Mouse (Mus musculus) embryonic facial prominence, embryonic 13.5 days (tissue): ENCODE measurements around the gene Ptpra. TPM values are rescaled to one million over a fixed set of nuclear protein-coding genes. Genes with fewer than 3 reads are reported as not detected.

Experiments
- ATAC-seq: fragments of 200-750 bp; cut with Nextera tagmentation; 2 replicates; pipeline ENCODE4 v1.8.0; 2017; ENCODE audit warnings: low read depth; ENCODE audit not compliant: insufficient number of reproducible peaks, insufficient read depth, low FRiP score, low TSS enrichment
- H3K27ac ChIP-seq: fragments of 300-500 bp; sonication (generic); 2 replicates; pipeline ENCODE4 v1.5.1; 2015; ENCODE audit warnings: moderate library complexity, mild to moderate bottlenecking, inconsistent platforms
- H3K27me3 ChIP-seq: fragments of 300-500 bp; sonication (generic); 2 replicates; pipeline ENCODE4 v1.6.1; 2015; ENCODE audit warnings: mild to moderate bottlenecking, inconsistent platforms
- H3K36me3 ChIP-seq: fragments of 300-500 bp; sonication (generic); 2 replicates; pipeline ENCODE4 v1.6.1; 2015; ENCODE audit warnings: mild to moderate bottlenecking, inconsistent platforms
- H3K4me1 ChIP-seq: fragments of 300-500 bp; sonication (generic); 2 replicates; pipeline ENCODE4 v1.6.1; 2015; ENCODE audit warnings: inconsistent platforms
- H3K4me2 ChIP-seq: fragments of 300-500 bp; sonication (generic); 2 replicates; pipeline ENCODE4 v1.6.1; 2015; ENCODE audit warnings: moderate library complexity, mild to moderate bottlenecking, inconsistent platforms
- H3K4me3 ChIP-seq: fragments of 300-500 bp; sonication (generic); 2 replicates; pipeline ENCODE4 v1.5.1; 2015; ENCODE audit warnings: mild to moderate bottlenecking, inconsistent platforms
- H3K9ac ChIP-seq: fragments of 300-500 bp; sonication (generic); 2 replicates; pipeline ENCODE4 v1.6.1; 2015; ENCODE audit warnings: mild to moderate bottlenecking, inconsistent platforms
- H3K9me3 ChIP-seq: fragments of 300-500 bp; sonication (generic); 2 replicates; pipeline ENCODE4 v1.6.1; 2016; ENCODE audit warnings: inconsistent platforms
- WGBS: fragments of 180-500 bp; shearing (Covaris S2); methylation state at CpG from one replicate; pipeline ENCODE4 v1.1.7; 2015; ENCODE audit warnings: mixed read lengths; 5-methylcytosine and 5-hydroxymethylcytosine counted together
- polyA plus RNA-seq: library from polyadenylated mRNA; unstranded; fragments of >200 nt; fragmentation: Nextera tagmentation; extraction: Ambion mirVana; gene quantifications from 2 replicates; pipeline ENCODE4 v1.2.1, GENCODE M21; 2015

Gene Ptpra
- polyA plus RNA-seq, 1 experiment from 2014 or later: 114 TPM

DNA sequence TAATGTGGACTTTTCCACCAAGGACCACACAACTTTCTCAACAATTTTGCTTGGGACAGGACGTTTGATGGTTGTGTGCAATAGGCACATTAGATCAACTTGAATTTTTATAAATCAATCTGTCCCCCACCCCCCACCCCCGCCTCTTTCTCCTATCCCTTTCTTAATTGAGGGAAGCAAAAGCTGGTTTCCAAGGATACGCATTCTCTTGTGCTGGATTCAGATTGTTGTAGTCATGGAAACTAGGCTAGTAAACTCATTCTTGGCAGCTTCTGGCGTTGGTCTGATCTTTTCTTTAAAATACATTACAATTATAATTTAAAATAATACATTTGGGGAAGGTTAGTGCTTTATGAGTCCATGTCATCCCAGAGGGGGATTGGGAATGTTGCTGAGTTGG, 19.3 kb downstream of the Ptpra start:
- H3K27me3 ChIP-seq: no peaks in the 10 kb centered on the region
- H3K9ac ChIP-seq: no peak overlapping the region
- H3K27ac ChIP-seq: no peak overlapping the region
- no peak for ATAC-seq
- 65% methylated on average over 4 of the region's 4 CpGs for WGBS
- no peaks in the 10 kb centered on the region for H3K36me3 ChIP-seq
- no peaks in the 10 kb centered on the region for H3K9me3 ChIP-seq
- H3K4me2 ChIP-seq: no peak overlapping the region
- H3K4me3 ChIP-seq: no peak overlapping the region
- no peaks in the 10 kb centered on the region for H3K4me1 ChIP-seq

GRCm38 (mm10) chr2:130469935-130470334, 19.9 kb downstream of the Ptpra start:
- no peaks in the 10 kb centered on the region for H3K9me3 ChIP-seq
- H3K27ac ChIP-seq: no peak overlapping the region
- no peaks in the 10 kb centered on the region for H3K36me3 ChIP-seq
- no peaks in the 10 kb centered on the region for H3K4me1 ChIP-seq
- H3K4me2 ChIP-seq: no peak overlapping the region
- 88% methylated on average over 2 of the region's 2 CpGs for WGBS
- no peak overlapping the region for H3K9ac ChIP-seq
- ATAC-seq: no peak
- no peak overlapping the region for H3K4me3 ChIP-seq
- no peaks in the 10 kb centered on the region for H3K27me3 ChIP-seq

- H3K4me2 ChIP-seq: no peak overlapping the region
- H3K4me1 ChIP-seq: no peaks in the 10 kb centered on the region
- no peak overlapping the region for H3K27ac ChIP-seq
- no peak overlapping the region for H3K9ac ChIP-seq
- WGBS: 76% methylated on average over 8 of the region's 8 CpGs
- no peak for ATAC-seq
- no peak overlapping the region for H3K4me3 ChIP-seq
- no peaks in the 10 kb centered on the region for H3K27me3 ChIP-seq
- H3K36me3 ChIP-seq: peaks cover 5% of the 10 kb centered on the region
- H3K9me3 ChIP-seq: no peaks in the 10 kb centered on the region
Observed at GRCm38 (mm10) chr2:130472908-130473510, 22.9 kb downstream of the Ptpra start.

DNA sequence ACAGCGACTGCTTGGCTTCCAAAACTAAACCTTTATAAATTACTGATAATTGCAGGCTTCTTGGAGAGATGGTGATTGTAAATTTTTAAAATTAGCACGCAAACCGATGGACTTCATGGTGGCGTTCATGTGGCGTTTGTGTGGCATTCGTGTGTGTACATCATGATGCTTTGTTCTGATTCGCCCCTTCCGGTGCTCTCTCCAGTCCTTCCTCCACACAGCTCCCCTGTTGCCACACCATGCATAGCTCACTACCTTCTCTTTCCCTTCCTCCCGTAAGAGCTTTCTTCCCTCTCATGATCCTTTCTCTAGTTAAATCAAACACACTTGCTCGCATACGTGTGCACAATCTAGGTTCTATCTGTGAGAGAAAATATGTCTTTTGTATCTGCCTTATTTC, 25.7 kb downstream of the Ptpra start:
- 94% methylated on average over 11 of the region's 11 CpGs for WGBS
- Histone ChIP-seq H3K9me3 (0 out of 2 replicates have a peak, but pooled peaks cover 5% of the 10 kb centered on the region), H3K4me1 (no peaks in the 10 kb centered on the region), H3K27ac (no peak overlapping the region), H3K4me2 (no peak overlapping the region), H3K27me3 (no peaks in the 10 kb centered on the region), H3K4me3 (no peak overlapping the region), H3K9ac (no peak overlapping the region), H3K36me3 (peaks cover 13% of the 10 kb centered on the region)
- ATAC-seq: no peak

DNA sequence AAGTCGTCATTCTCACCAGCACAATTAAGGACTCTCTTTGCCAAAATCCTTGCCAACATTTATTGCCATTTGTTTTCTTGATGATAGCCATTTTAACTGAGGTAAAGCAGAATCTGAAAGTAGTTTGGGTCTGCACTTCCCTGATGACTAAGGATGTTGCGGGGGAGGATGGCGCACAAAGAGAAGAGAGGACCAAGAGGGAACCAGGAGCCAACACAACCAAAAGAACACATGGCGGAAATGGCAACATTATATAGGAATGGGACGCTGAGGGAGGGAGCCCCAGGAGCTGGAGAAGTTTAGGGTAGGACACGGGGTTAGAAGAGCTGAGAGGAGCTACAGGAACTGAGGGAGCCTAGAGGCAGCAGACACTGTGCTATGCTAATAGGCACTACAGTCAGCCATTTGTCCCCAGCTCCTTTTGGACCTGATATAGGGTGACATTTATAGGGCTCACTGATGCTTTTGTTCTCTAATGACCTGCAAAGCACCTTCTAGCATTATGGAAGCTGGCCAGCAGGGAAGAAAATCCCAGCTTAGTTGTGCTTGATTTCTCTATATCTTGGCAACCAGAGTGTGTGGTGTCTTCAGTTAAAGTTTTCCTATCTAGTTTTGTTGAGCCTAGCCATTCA, 26.7 kb downstream of the Ptpra start:
- peaks cover 13% of the 10 kb centered on the region for H3K36me3 ChIP-seq
- no peak overlapping the region for H3K4me3 ChIP-seq
- no peaks in the 10 kb centered on the region for H3K27me3 ChIP-seq
- H3K9ac ChIP-seq: no peak overlapping the region
- H3K9me3 ChIP-seq: 0 out of 2 replicates have a peak, but pooled peaks cover 5% of the 10 kb centered on the region
- H3K4me1 ChIP-seq: no peaks in the 10 kb centered on the region
- no peak overlapping the region for H3K27ac ChIP-seq
- whole genome bisulfite sequencing: 88% methylated on average over 6 of the region's 6 CpGs
- H3K4me2 ChIP-seq: no peak overlapping the region
- ATAC-seq: no peak

DNA sequence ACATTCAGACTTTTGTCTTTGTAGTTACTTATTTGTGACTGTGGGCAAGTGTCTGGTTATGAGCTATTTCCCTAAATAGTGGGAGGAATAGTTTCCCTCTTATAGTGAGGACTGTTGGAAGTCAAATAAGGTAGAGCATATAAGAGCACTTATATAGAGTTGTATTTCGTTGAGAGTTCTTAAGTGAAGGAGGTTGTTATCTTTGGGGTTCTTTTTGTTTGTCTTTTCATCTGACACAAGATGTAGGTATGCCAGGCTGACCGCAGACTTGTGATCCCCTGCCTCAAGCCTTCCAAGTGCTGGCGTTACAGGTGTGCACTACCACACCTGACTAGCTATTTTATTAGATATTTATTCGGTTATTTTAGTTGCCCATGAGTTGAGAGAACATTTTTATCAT, 32.1 kb downstream of the Ptpra start:
- no peak overlapping the region for H3K27ac ChIP-seq
- H3K27me3 ChIP-seq: no peaks in the 10 kb centered on the region
- no peak overlapping the region for H3K4me3 ChIP-seq
- H3K9me3 ChIP-seq: 0 out of 2 replicates have a peak, but pooled peaks cover 5% of the 10 kb centered on the region
- H3K36me3 ChIP-seq: peaks cover 13% of the 10 kb centered on the region
- H3K4me2 ChIP-seq: no peak overlapping the region
- 92% methylated on average over 4 of the region's 4 CpGs for WGBS
- no peak for ATAC-seq
- H3K4me1 ChIP-seq: no peaks in the 10 kb centered on the region
- no peak overlapping the region for H3K9ac ChIP-seq

- no peak overlapping the region for H3K4me2 ChIP-seq
- no peaks in the 10 kb centered on the region for H3K27me3 ChIP-seq
- no peak for ATAC-seq
- peaks cover 11% of the 10 kb centered on the region for H3K36me3 ChIP-seq
- H3K9ac ChIP-seq: no peak overlapping the region
- no peak overlapping the region for H3K27ac ChIP-seq
- no peak overlapping the region for H3K4me3 ChIP-seq
- WGBS: 90% methylated on average over 3 of the region's 3 CpGs
- 0 out of 2 replicates have a peak, but pooled peaks cover 5% of the 10 kb centered on the region for H3K9me3 ChIP-seq
- H3K4me1 ChIP-seq: no peaks in the 10 kb centered on the region
Observed at GRCm38 (mm10) chr2:130482700-130483099, 32.6 kb downstream of the Ptpra start.

- ATAC-seq: no peak
- WGBS: 96% methylated on average over 1 of the region's 1 CpGs
- no peak overlapping the region for H3K4me3 ChIP-seq
- 0 out of 2 replicates have a peak, but pooled peaks cover 3% of the 10 kb centered on the region for H3K36me3 ChIP-seq
- H3K9me3 ChIP-seq: no peaks in the 10 kb centered on the region
- no peak overlapping the region for H3K4me2 ChIP-seq
- no peaks in the 10 kb centered on the region for H3K4me1 ChIP-seq
- no peaks in the 10 kb centered on the region for H3K27me3 ChIP-seq
- H3K27ac ChIP-seq: no peak overlapping the region
- no peak overlapping the region for H3K9ac ChIP-seq
Observed at GRCm38 (mm10) chr2:130484206-130484605, 34.1 kb downstream of the Ptpra start.

DNA sequence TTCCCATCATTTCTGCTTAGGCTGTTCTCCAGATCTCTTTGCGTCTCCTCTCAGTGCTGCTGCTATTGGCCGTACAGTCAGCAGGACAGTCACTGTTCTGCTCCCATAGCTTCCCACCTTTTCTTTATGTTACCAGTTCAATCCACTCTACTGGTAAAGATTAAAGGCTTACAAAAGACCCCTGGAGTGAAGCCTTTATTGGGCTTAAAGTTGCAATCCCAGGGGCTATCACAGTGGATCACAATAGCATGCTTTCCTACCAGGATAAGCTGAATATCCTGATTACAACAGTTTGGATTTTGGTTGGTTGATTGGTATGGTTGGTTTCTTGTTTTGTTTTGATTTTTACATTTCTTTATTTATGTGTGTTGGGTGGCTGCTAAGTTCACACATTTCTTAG, 37.9 kb downstream of the Ptpra start:
- 89% methylated on average over 2 of the region's 2 CpGs for WGBS
- H3K36me3 ChIP-seq: peaks cover 7% of the 10 kb centered on the region; the same call in 1 of the 2 replicates
- no peak overlapping the region for H3K4me2 ChIP-seq
- no peak overlapping the region for H3K27ac ChIP-seq
- no peaks in the 10 kb centered on the region for H3K27me3 ChIP-seq
- no peak for ATAC-seq
- H3K4me3 ChIP-seq: no peak overlapping the region
- H3K9ac ChIP-seq: no peak overlapping the region
- H3K9me3 ChIP-seq: peaks cover 2% of the 10 kb centered on the region; the same call in 1 of the 2 replicates
- H3K4me1 ChIP-seq: no peaks in the 10 kb centered on the region

GRCm38 (mm10) chr2:130488600-130488999, 38.5 kb downstream of the Ptpra start:
- Histone ChIP-seq H3K9me3 (peaks cover 3% of the 10 kb centered on the region; the same call in 1 of the 2 replicates), H3K27me3 (no peaks in the 10 kb centered on the region), H3K9ac (no peak overlapping the region), H3K27ac (no peak overlapping the region), H3K4me1 (no peaks in the 10 kb centered on the region), H3K4me3 (no peak overlapping the region), H3K4me2 (no peak overlapping the region), H3K36me3 (peaks cover 9% of the 10 kb centered on the region; the same call in 1 of the 2 replicates)
- 91% methylated on average over 4 of the region's 4 CpGs for WGBS
- no peak for ATAC-seq

DNA sequence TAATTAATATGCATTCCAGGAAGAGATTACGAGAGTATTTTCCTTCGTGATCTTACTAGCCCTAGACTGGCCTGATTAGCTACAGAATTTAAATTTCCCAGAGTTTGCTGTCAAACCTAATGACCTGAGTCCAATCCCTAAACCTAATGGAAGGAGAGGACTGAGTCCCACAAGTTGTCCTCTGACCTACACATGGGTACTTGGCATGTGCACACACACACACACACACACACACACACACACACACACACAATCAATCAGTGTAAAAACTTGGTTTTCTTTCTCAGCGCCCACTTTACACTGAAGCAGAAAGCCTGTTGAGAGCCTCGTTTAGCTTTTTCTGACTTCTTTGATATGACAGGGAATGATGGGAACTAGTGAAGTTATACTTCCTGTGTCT, 41.1 kb downstream of the Ptpra start:
- Histone ChIP-seq H3K4me3 (no peak overlapping the region), H3K4me2 (no peak overlapping the region), H3K4me1 (no peaks in the 10 kb centered on the region), H3K9me3 (peaks cover 3% of the 10 kb centered on the region; the same call in 1 of the 2 replicates), H3K27ac (no peak overlapping the region), H3K27me3 (no peaks in the 10 kb centered on the region), H3K9ac (no peak overlapping the region), H3K36me3 (peaks cover 9% of the 10 kb centered on the region; the same call in 1 of the 2 replicates)
- ATAC-seq: no peak
- WGBS: 72% methylated on average over 4 of the region's 4 CpGs

DNA sequence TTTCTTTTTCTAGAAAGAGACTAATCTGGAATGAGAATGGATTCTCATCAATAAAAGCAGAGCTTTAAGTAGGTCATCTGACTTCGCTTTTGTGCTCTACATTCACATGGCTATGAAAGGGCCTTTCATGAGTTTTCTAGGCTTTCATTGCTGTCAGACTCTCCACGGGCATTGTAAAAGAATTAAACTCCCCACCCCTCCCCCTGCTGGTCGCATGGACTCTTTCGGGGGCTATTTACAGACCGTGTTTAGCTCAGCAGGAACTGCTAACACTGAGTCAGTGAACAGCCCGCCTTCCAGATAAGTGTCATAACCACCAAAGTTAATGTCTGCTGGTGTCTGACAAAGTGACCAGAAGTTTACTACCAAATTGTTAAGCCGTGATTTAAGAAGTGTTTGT, 41.5 kb downstream of the Ptpra start:
- Histone ChIP-seq H3K27ac (no peak overlapping the region), H3K4me1 (no peaks in the 10 kb centered on the region), H3K4me3 (no peak overlapping the region), H3K27me3 (no peaks in the 10 kb centered on the region), H3K4me2 (no peak overlapping the region), H3K9me3 (peaks cover 3% of the 10 kb centered on the region; the same call in 1 of the 2 replicates), H3K9ac (no peak overlapping the region), H3K36me3 (peaks cover 9% of the 10 kb centered on the region; the same call in 1 of the 2 replicates)
- ATAC-seq: no peak
- 27% methylated on average over 7 of the region's 7 CpGs for WGBS
